Mouse (Mus musculus) kidney, adult 2 months (tissue): Measurements from ENCODE around the gene Tbc1d1.

Source experiments
- CTCF ChIP-seq: fragments of 200-500 bp; conservative IDR thresholded peaks from 2 replicates; pipeline ENCODE4 v1.5.1; 2011; ENCODE audit warnings: low read depth, mild to moderate bottlenecking, control low read depth, low read length, moderate library complexity, mixed read lengths; ENCODE audit not compliant: insufficient read depth, insufficient read length
- POLR2A ChIP-seq: fragments of 200-500 bp; IDR thresholded peaks from one replicate; pipeline ENCODE4 v1.6.1; 2011; ENCODE audit warnings: low read depth, low read length, control low read depth

GRCm38 (mm10) chr5:64183712-64184111 lies 27.6 kb downstream of the Tbc1d1 start:
- TF ChIP-seq CTCF (no peak), POLR2A (no peak)
